Mouse (Mus musculus) ovary, postnatal 36 days (tissue): ENCODE measurements around the gene Nadsyn1.

Experiments used
- DNase-seq: peaks from one replicate; pipeline ENCODE4 v3.0.0; 2022; ENCODE audit warnings: low spot score, mixed read lengths

The Nadsyn1 gene

GRCm38 (mm10) chr7:143753990-143754715, 68.5 kb downstream of the Nadsyn1 start:
- peak; percentile 52 for DNase-seq

DNA sequence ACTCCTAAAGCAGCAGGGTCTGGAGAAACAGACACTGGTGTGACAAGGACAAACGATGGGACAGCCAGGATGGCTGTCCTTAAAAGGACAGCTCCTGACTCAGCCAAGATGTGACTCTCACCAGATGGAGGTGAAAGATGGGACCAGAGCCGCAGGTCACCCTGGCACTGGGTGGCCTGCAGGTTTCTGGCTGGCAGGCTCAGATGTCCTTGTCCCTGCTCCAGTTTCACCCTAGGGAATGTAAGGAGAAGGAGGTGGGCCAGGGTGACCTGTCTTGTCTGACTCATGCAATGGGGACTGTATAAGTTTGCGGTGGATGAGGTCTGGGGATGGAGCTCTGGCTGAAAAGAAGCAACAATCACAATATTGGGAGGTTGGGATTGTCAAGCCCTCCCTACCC, 70.0 kb downstream of the Nadsyn1 start:
- DNase-seq = no peak

DNA sequence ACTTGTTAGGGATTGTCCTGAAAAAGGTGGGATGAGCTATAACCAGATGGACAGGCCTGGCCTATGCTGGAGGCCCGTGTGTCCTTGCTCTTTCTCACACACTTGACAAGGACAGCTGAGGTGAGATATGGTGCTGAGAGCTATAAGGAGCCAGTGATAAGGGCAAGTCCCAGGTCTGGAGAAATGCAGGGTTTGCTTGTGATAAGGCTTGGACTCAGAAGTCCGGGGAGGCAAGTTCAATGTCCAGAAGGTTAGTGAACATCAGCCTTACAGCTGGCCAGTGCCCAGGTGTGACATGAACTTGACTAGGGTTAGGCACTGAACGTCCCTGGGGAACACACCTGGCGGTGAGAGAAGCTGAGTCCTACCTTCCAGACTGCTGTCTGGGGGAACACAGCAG, 70.6 kb downstream of the Nadsyn1 start:
- DNase-seq = no peak

- DNase-seq = no peak
Observed at GRCm38 (mm10) chr7:143751380-143751779, 71.3 kb downstream of the Nadsyn1 start.

GRCm38 (mm10) chr7:143749045-143749444, 73.6 kb downstream of the Nadsyn1 start:
- no peak for DNase-seq

- DNase-seq = peak; percentile 87
Observed at GRCm38 (mm10) chr7:143748041-143748868, 74.4 kb downstream of the Nadsyn1 start.
